Mouse (Mus musculus) liver, embryonic 16.5 days (tissue): ENCODE results near the gene Scarb1. TPM values are rescaled to one million over a fixed set of nuclear protein-coding genes. Genes with fewer than 3 reads are reported as not detected.
A peak's percentile ranks its signal among the peaks of the same experiment; 100 is the strongest.

Experiments
- ATAC-seq: fragments of 200-750 bp; cut with Nextera tagmentation; 2 replicates; pipeline ENCODE4 v1.8.0; 2017; ENCODE audit warnings: low read depth, mild to moderate bottlenecking, moderate number of reproducible peaks, moderate library complexity
- H3K27ac ChIP-seq: fragments of 300-500 bp; sonication (generic); 2 replicates; pipeline ENCODE4 v1.5.1; 2014; ENCODE audit warnings: mild to moderate bottlenecking, low read length
- H3K27me3 ChIP-seq: fragments of 300-500 bp; sonication (generic); 2 replicates; pipeline ENCODE4 v1.6.1; 2014; ENCODE audit warnings: low read depth, low read length, mixed read lengths; ENCODE audit not compliant: control insufficient read depth, insufficient read depth
- H3K36me3 ChIP-seq: fragments of 300-500 bp; sonication (generic); 2 replicates; pipeline ENCODE4 v1.6.1; 2014; ENCODE audit warnings: mild to moderate bottlenecking; ENCODE audit not compliant: control insufficient read depth, insufficient read depth
- H3K4me1 ChIP-seq: fragments of 300-500 bp; sonication (generic); 2 replicates; pipeline ENCODE4 v1.6.1; 2014; ENCODE audit warnings: low read depth, low read length, mixed read lengths; ENCODE audit not compliant: control insufficient read depth
- H3K4me2 ChIP-seq: fragments of 300-500 bp; sonication (generic); 2 replicates; pipeline ENCODE4 v1.6.1; 2014; ENCODE audit warnings: low read depth, low read length, mixed read lengths
- H3K4me3 ChIP-seq: fragments of 300-500 bp; sonication (generic); 2 replicates; pipeline ENCODE4 v1.5.1; 2014; ENCODE audit warnings: low read depth, mild to moderate bottlenecking, low read length
- H3K9ac ChIP-seq: fragments of 300-500 bp; sonication (generic); 2 replicates; pipeline ENCODE4 v1.6.1; 2014; ENCODE audit warnings: low read depth, low read length
- H3K9me3 ChIP-seq: fragments of 300-500 bp; sonication (generic); replicated peaks from 2 replicates; pipeline ENCODE4 v1.6.1; 2016; ENCODE audit warnings: low read length; ENCODE audit not compliant: control insufficient read depth
- WGBS: fragments of 180-500 bp; shearing (Covaris S2); extraction: QIAGEN DNeasy Blood & Tissue Kit; methylation state at CpG from one replicate; pipeline ENCODE4 v1.1.7; 2014; ENCODE audit not compliant: insufficient replicate concordance; 5-methylcytosine and 5-hydroxymethylcytosine counted together
- polyA plus RNA-seq: library from polyadenylated mRNA; unstranded; fragments of >200 nt; fragmentation: Nextera tagmentation; extraction: Ambion mirVana; gene quantifications from 2 replicates; pipeline ENCODE4 v1.2.1, GENCODE M21; 2015

Scarb1 gene
- polyA plus RNA-seq, 1 experiment from 2014 or later = 89.5 TPM

GRCm38 (mm10) chr5:125306824-125307223 lies 34.1 kb downstream of the Scarb1 start:
- H3K4me1 ChIP-seq = peaks cover 21% of the 10 kb centered on the region
- no peak for ATAC-seq
- 78% methylated on average over 13 of the region's 13 CpGs for WGBS

DNA sequence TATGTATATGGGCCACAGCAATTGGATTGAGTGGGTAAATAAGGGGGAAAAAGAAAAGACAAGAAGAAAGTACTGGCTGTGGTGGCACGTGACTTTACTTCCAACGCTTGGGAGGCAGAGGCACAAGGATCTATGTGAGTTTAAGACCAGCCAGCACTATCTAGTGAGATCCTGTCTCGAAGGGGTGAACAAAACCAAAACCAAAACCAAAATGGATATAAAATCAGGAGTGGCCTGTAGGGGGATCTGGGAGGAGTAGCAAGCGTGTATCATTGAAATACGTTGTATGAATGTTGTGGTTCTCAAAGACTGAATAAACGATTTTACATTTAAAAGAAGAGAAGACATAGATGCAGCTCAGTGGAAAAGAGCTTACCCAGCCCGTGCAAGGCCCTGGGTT lies 34.5 kb downstream of the Scarb1 start:
- H3K9ac ChIP-seq = no peak overlapping the region
- 66% methylated on average over 7 of the region's 7 CpGs for WGBS
- peaks cover 7% of the 10 kb centered on the region; the same call in 1 of the 2 replicates for H3K36me3 ChIP-seq
- peaks cover 18% of the 10 kb centered on the region for H3K4me1 ChIP-seq
- no peak overlapping the region for H3K4me3 ChIP-seq
- no peak for ATAC-seq
- no peak overlapping the region for H3K4me2 ChIP-seq
- peak overlapping the region; percentile 43; the same call in 1 of the 2 replicates for H3K27ac ChIP-seq
- no peaks in the 10 kb centered on the region for H3K27me3 ChIP-seq
- no peaks in the 10 kb centered on the region for H3K9me3 ChIP-seq

More at GRCm38 (mm10) chr5:125306824-125307223, 34.1 kb downstream of the Scarb1 start:
- no peak overlapping the region for H3K9ac ChIP-seq
- H3K36me3 ChIP-seq = peaks cover 4% of the 10 kb centered on the region; the same call in 1 of the 2 replicates
- no peak overlapping the region for H3K4me3 ChIP-seq
- no peak overlapping the region for H3K27ac ChIP-seq
- H3K4me2 ChIP-seq = no peak overlapping the region
- H3K27me3 ChIP-seq = no peaks in the 10 kb centered on the region
- H3K9me3 ChIP-seq = no peaks in the 10 kb centered on the region

DNA sequence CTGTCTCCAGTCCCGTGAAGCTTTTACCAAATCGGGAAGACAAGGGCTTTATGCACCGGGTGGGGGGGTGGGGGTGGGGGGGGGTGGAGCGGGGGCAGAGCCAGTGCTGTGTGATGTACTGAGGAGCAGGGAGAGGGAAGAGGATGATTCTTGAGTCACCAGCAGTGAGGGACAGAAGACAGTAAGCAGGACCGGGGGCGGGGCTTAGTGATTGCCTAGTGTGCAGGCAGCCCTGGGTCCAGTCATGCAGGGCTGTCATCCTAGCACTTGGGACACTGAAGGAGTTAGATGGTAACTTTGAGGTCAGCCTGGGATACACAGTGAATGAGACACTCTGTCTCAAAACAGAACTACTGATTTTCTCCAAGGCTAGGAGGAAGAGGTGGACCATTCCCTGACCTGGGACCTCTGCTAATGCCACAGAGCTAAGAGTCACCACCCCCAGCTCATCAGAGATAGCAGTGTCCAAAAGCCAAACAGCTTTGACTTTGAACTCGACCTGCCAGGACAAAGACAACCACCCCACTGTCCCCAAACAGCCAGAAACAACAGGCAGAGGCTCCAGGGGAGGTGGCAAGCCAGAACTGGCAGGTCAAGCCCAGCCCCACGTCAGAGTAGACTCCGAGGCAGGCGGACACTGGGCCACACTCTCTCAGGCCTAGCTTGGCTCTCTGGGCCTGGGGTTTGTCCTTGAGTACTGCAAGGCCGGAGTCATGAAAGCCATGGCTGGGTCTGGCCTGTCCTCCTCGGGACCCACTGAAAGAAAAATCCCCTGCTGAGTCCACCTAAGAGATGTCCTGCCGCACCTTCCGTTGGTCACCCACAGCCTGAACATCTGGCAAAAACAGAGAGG lies 35.4 kb downstream of the Scarb1 start:
- Histone ChIP-seq H3K27ac (peak overlapping the region; percentile 43), H3K9ac (no peak overlapping the region), H3K4me1 (peaks cover 18% of the 10 kb centered on the region), H3K36me3 (peaks cover 14% of the 10 kb centered on the region), H3K9me3 (no peaks in the 10 kb centered on the region), H3K27me3 (no peaks in the 10 kb centered on the region), H3K4me2 (no peak overlapping the region), H3K4me3 (no peak overlapping the region)
- peak; percentile 38 for ATAC-seq
- WGBS = 62% methylated on average over 14 of the region's 14 CpGs

GRCm38 (mm10) chr5:125304245-125304856 lies 36.5 kb downstream of the Scarb1 start:
- WGBS = 42% methylated on average over 18 of the region's 18 CpGs
- Histone ChIP-seq H3K9me3 (no peaks in the 10 kb centered on the region; the same call in 1 of the 2 replicates), H3K4me1 (peaks cover 15% of the 10 kb centered on the region), H3K4me2 (no peak overlapping the region), H3K36me3 (peaks cover 25% of the 10 kb centered on the region), H3K4me3 (no peak overlapping the region), H3K27ac (no peak overlapping the region), H3K27me3 (no peaks in the 10 kb centered on the region), H3K9ac (no peak overlapping the region)
- ATAC-seq = peak; percentile 71

GRCm38 (mm10) chr5:125303055-125303454 lies 37.8 kb downstream of the Scarb1 start:
- WGBS = 91% methylated on average over 6 of the region's 6 CpGs

DNA sequence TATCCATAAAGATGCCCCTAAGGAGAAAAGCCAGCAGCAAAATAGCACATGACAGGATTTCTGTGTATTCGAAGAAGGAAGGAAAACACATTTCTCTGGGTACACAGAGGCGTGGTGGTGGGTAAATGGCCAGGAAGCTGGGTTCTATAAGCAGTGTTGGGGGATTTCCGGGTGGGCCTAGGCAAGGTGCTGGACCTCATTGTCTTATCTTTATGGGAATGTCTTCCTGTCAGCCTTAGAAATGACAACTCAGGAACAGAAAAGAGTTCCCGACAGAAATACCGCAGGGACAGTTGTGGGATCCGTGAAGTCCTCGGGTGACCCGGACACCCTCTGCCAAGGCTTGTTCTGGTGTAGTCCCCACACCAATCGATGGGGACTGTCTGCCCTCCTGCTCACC lies 42.7 kb downstream of the Scarb1 start:
- no peaks in the 10 kb centered on the region for H3K27me3 ChIP-seq
- no peak overlapping the region for H3K4me3 ChIP-seq
- H3K4me1 ChIP-seq = no peaks in the 10 kb centered on the region
- no peak overlapping the region for H3K4me2 ChIP-seq
- peaks cover 2% of the 10 kb centered on the region; the same call in 1 of the 2 replicates for H3K9me3 ChIP-seq
- H3K36me3 ChIP-seq = peaks cover 71% of the 10 kb centered on the region
- ATAC-seq = no peak
- H3K27ac ChIP-seq = no peak overlapping the region
- no peak overlapping the region for H3K9ac ChIP-seq
- 73% methylated on average over 9 of the region's 9 CpGs for WGBS

More at GRCm38 (mm10) chr5:125303055-125303454, 37.8 kb downstream of the Scarb1 start:
- Histone ChIP-seq H3K27ac (no peak overlapping the region), H3K4me1 (peaks cover 9% of the 10 kb centered on the region), H3K4me2 (no peak overlapping the region), H3K36me3 (peaks cover 34% of the 10 kb centered on the region), H3K27me3 (no peaks in the 10 kb centered on the region), H3K9me3 (no peaks in the 10 kb centered on the region; the same call in 1 of the 2 replicates), H3K9ac (no peak overlapping the region), H3K4me3 (no peak overlapping the region)
- ATAC-seq = no peak

DNA sequence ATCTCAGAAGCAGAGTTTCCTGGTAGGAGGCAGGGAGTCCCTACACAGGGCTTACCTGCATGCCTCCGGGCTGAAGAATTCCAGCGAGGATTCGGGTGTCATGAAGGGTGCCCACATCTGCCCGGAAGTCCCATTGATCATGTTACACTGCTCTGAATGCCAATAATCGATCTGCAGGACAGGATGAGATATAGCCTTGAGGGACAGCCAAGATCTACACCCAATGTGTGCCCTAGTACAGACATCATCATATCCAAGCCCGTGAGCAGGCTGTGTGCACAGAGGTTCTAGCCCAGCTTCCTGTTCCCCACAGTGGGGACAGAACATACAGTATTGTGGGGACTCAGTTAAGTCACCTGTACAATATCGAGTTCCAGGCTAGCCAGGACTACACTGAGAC lies 43.7 kb downstream of the Scarb1 start:
- H3K27ac ChIP-seq = no peak overlapping the region
- no peak overlapping the region for H3K4me3 ChIP-seq
- H3K9ac ChIP-seq = no peak overlapping the region
- H3K9me3 ChIP-seq = peaks cover 2% of the 10 kb centered on the region; the same call in 1 of the 2 replicates
- H3K27me3 ChIP-seq = no peaks in the 10 kb centered on the region
- no peaks in the 10 kb centered on the region for H3K4me1 ChIP-seq
- ATAC-seq = no peak
- H3K36me3 ChIP-seq = peaks cover 69% of the 10 kb centered on the region
- 83% methylated on average over 7 of the region's 7 CpGs for WGBS
- no peak overlapping the region for H3K4me2 ChIP-seq

DNA sequence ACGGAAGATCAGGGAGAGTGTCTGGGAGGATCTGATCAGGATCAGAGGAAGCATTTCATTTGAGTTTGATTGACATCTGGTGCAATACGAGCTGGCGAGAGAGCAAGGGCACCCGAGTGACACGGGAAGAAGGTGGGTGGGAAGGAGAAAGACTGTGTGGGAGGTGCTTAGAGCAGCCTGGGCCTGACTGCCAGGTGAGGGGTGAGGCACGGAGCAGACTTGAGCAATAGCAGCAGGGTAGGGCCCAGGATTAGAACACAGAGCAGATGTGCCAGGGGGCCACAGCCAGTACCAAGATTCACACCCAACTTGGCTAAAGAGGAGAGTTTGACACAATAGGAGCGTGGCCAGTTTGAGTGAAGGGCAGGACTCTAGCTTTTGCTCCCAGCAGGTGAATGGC lies 47.9 kb downstream of the Scarb1 start:
- 59% methylated on average over 7 of the region's 7 CpGs for WGBS
- no peaks in the 10 kb centered on the region for H3K4me1 ChIP-seq
- ATAC-seq = no peak
- no peak overlapping the region for H3K9ac ChIP-seq
- H3K36me3 ChIP-seq = peaks cover 40% of the 10 kb centered on the region
- H3K4me3 ChIP-seq = no peak overlapping the region
- peaks cover 2% of the 10 kb centered on the region; the same call in 1 of the 2 replicates for H3K9me3 ChIP-seq
- no peak overlapping the region for H3K4me2 ChIP-seq
- H3K27ac ChIP-seq = no peak overlapping the region
- H3K27me3 ChIP-seq = no peaks in the 10 kb centered on the region

DNA sequence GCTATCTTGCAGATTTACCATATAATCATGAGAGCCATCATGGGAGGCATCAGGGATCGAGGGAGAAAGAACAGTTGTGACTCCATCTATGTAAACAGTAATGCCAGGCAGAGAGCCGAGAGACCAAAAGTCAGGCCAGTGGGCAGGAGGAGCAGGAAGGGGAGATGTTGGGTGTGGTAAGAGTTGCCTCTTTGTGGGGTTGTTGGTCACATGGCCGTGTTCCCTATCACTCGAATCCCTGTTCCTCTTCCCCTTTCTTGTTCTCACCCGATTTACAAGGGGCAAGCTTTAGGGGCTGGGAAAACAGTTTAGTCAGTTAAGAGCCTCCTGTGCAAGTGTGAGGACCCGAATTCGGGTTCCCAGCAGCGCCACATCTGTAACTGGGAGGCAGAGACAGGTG lies 49.0 kb downstream of the Scarb1 start:
- no peak overlapping the region for H3K27ac ChIP-seq
- H3K4me1 ChIP-seq = no peaks in the 10 kb centered on the region
- no peak for ATAC-seq
- H3K9ac ChIP-seq = no peak overlapping the region
- peaks cover under 1% of the 10 kb centered on the region; the same call in 1 of the 2 replicates for H3K9me3 ChIP-seq
- H3K4me2 ChIP-seq = no peak overlapping the region
- H3K27me3 ChIP-seq = no peaks in the 10 kb centered on the region
- H3K36me3 ChIP-seq = peaks cover 40% of the 10 kb centered on the region
- H3K4me3 ChIP-seq = no peak overlapping the region
- 51% methylated on average over 8 of the region's 8 CpGs for WGBS
